Mouse (Mus musculus): ENCODE data around the gene Ndufa9. TPM values are rescaled to one million over a fixed set of nuclear protein-coding genes. Genes with fewer than 3 reads are reported as not detected.

Gene Ndufa9
- total and polyA plus RNA-seq, 3 experiments: 156 to 176 TPM; not detected in 1

DNA sequence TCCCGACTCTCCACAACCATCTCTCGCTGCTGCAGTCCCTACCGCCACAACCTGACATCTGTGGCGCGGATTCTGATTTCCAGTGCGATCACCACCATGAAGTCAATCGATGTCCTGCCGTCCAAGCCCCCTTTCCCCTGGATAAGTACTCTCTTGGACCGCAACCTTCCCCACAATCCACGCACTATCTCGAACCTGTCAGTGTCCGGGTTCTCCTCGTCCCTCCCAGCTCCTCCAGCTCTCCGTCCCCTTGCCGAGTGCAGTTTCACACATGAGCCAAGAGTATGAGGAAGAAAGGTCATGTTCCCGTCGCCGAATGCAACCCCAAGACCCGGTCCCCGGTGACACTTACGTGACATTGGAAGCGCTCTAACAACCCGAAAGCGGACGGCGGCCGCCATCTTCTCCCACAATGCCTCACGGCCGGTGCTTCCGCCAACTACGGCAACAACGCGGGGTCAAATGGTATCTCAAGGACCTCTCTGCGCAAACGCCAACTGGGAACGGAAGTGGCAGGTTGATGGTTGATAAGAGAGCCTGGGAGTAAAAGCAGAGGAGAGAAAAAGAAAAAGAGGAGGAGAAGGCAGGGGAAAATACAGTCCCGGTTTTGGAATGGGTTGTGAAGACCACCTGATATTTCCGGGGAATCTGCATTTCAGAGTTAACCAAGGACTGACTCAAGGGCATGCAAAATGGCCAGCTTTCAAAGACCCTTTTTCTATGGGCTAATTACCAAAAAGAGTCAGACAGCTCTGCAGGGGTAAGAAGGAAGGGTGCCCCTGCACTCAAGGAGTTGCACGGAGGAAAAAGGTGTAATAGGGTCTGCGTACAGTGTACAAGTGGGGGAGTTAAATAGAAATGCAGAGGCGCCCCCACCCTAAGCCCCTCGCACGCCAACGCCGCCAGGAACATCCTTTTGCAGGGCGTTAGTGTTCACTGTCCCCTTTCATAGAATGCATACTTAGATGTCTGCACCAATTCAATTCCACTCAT, at the start of gene Ndufa9 (continued):
- peak; percentile 58; the same call in 1 of the 2 replicates for TF ChIP-seq JUND (IDR thresholded peaks at IDR 0.05; ENCODE audit: low read depth, low read length)
- TF ChIP-seq SIN3A (IDR thresholded peaks at IDR 0.05; ENCODE audit: low read length): peak; percentile 96
- TF ChIP-seq CHD2 (IDR thresholded peaks at IDR 0.05; ENCODE audit: low read length): peak; percentile 20; the same call in 1 of the 2 replicates
- TF ChIP-seq NELFE (IDR thresholded peaks at IDR 0.05; ENCODE audit: low read depth, low read length): peak; percentile 78
- TF ChIP-seq CTCF (IDR thresholded peaks at IDR 0.05 in 2 of 3, conservative IDR thresholded peaks at IDR 0.05 in 1 of 3; ENCODE audit: control insufficient read depth in 1 of 3, insufficient read depth in 1 of 3, low read depth in 2 of 3, low read length in 3 of 3, poor library complexity in 1 of 3, severe bottlenecking in 1 of 3): no peak
- peak; percentile 87 for TF ChIP-seq KAT2A (conservative IDR thresholded peaks at IDR 0.05; ENCODE audit: low read depth, low read length)

DNA sequence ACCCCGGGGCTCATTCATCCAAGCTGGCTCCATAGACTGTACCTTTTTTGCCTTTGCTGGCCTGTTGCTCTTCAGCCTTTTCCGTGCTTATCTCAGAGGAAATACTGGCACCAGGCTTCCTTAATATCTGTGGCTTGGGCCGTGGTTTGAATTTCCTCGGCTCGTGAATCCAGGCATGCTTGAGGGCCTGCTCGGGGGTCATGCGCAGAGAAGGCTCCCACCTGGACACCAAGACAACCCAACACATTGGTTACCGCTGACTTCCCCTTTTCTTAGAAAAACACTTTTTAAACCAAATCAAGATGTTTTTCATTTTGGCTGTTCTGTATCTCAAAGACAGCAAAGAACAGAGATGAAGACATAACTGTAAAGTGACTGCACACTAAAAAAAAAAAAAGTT, 28.2 kb upstream of the Ndufa9 start:
- TF ChIP-seq E2F4 (IDR thresholded peaks at IDR 0.05; ENCODE audit: borderline replicate concordance, low read depth, low read length) (no peak), TCF12 (IDR thresholded peaks at IDR 0.05; ENCODE audit: low read depth, low read length) (no peak), TAL1 (IDR thresholded peaks at IDR 0.05; ENCODE audit: low read length) (no peak), MYB (IDR thresholded peaks at IDR 0.05; ENCODE audit: low read depth, low read length) (no peak)

DNA sequence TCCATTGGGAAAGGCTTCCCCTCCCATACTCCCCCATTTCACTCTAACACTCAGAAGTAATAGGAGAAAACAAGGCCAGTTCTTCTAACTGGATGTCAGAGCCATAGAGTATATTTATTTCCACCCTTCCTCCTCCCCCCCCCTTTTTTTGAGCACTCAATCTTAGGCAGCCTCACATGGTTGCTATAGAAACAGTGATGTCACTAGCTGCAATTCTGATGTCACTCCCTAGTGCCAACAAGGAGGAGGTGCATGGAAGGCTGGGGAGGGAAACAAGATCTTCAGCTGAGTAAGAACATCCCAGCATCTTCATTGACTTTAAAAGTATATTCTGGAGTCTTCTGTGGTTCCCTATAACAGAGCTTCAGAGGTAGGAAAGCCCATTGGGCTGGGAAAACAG, 3.9 kb upstream of the Ndufa9 start, which contains the start of gene Akap3:
Gene Akap3 (plus strand): TSS at position 218 of the 400 bp plus-strand sequence.
- Histone ChIP-seq H3K4me1 (ENCODE audit: control insufficient read depth in 1 of 2, insufficient read depth in 2 of 2, low read length in 2 of 2) (peaks cover 2 to 9% of the 10 kb centered on the region in 2 experiments; a peak in 2 of 4 replicates), H3K27me3 (ENCODE audit: control insufficient read depth in 1 of 2, insufficient read depth in 2 of 2, low read length in 2 of 2) (0 out of 4 replicates have a peak, but pooled peaks cover 0 to 2% of the 10 kb centered on the region in 2 experiments), H3K4me3 (ENCODE audit: control insufficient read depth in 1 of 2, insufficient read depth in 1 of 2, low read depth in 2 of 2, low read length in 2 of 2) (no peak within 1 kb of the TSS), H3K9me3 (replicated peaks; ENCODE audit: insufficient read depth, low read length) (no peaks in the 10 kb centered on the region), H3K79me2 (ENCODE audit: control insufficient read depth, insufficient read depth, low read length, poor library complexity) (peaks cover 9% of the 10 kb centered on the region), H3K9ac (ENCODE audit: control insufficient read depth, low read depth, low read length, poor library complexity, severe bottlenecking) (no peak within 1 kb of the TSS), H3K36me3 (ENCODE audit: control insufficient read depth in 1 of 2, insufficient read depth in 2 of 2, low read length in 2 of 2) (peaks cover 0 to 9% of the 10 kb centered on the region in 2 experiments; a peak in 2 of 4 replicates), H3K27ac (ENCODE audit: control insufficient read depth, low read depth, low read length) (no peak within 1 kb of the TSS)
- DNase-seq (ENCODE audit: low read depth, low spot score): no peak
- no peak for TF ChIP-seq JUND (IDR thresholded peaks at IDR 0.05; ENCODE audit: low read depth, low read length)
- TF ChIP-seq NELFE (IDR thresholded peaks at IDR 0.05; ENCODE audit: low read depth, low read length): no peak
- no peak for TF ChIP-seq MAFK (IDR thresholded peaks at IDR 0.05; ENCODE audit: borderline replicate concordance, low read depth, low read length)
- no peak for TF ChIP-seq RCOR1 (IDR thresholded peaks at IDR 0.05; ENCODE audit: low read depth, low read length)
- no peak for TF ChIP-seq GABPA (IDR thresholded peaks at IDR 0.05; ENCODE audit: low read depth, low read length)
- TF ChIP-seq MYC (IDR thresholded peaks at IDR 0.05; ENCODE audit: low read depth, low read length): no peak
- no peak for TF ChIP-seq E2F4 (IDR thresholded peaks at IDR 0.05; ENCODE audit: borderline replicate concordance, low read depth, low read length)
- TF ChIP-seq MXI1 (IDR thresholded peaks at IDR 0.05; ENCODE audit: low read depth, low read length): no peak
- no peak for TF ChIP-seq NRF1 (IDR thresholded peaks at IDR 0.05; ENCODE audit: insufficient read depth, low read depth, low read length, poor library complexity, severe bottlenecking)
- TF ChIP-seq CHD2 (IDR thresholded peaks at IDR 0.05; ENCODE audit: low read length): no peak
- TF ChIP-seq CHD1 (IDR thresholded peaks at IDR 0.05; ENCODE audit: low read depth, low read length): no peak
- TF ChIP-seq SIN3A (IDR thresholded peaks at IDR 0.05; ENCODE audit: low read length): no peak
- no peak for TF ChIP-seq USF1 (IDR thresholded peaks at IDR 0.05; ENCODE audit: low read depth, low read length)
- TF ChIP-seq POLR2AphosphoS2 (IDR thresholded peaks at IDR 0.05; ENCODE audit: low read length): no peak
- TF ChIP-seq ELF1 (IDR thresholded peaks at IDR 0.05; ENCODE audit: low read depth, low read length): no peak
- no peak for TF ChIP-seq GATA1 (IDR thresholded peaks at IDR 0.05; ENCODE audit: low read depth, low read length)
- no peak for TF ChIP-seq HCFC1 (IDR thresholded peaks at IDR 0.05; ENCODE audit: low read depth, low read length)
- TF ChIP-seq MYB (IDR thresholded peaks at IDR 0.05; ENCODE audit: low read depth, low read length): no peak
- TF ChIP-seq POLR2A (IDR thresholded peaks at IDR 0.05; ENCODE audit: control insufficient read depth in 1 of 2, insufficient read depth in 1 of 2, low read depth in 1 of 2, low read length in 2 of 2, poor library complexity in 1 of 2): no peak

More for the DNA sequence above, 28.2 kb upstream of the Ndufa9 start:
- Histone ChIP-seq H3K9me3 (replicated peaks; ENCODE audit: insufficient read depth, low read length) (no peaks in the 10 kb centered on the region), H3K27ac (ENCODE audit: control insufficient read depth, low read depth, low read length) (no peak overlapping the region), H3K4me1 (ENCODE audit: control insufficient read depth in 1 of 2, insufficient read depth in 2 of 2, low read length in 2 of 2) (no peaks in the 10 kb centered on the region), H3K79me2 (ENCODE audit: control insufficient read depth, insufficient read depth, low read length, poor library complexity) (no peaks in the 10 kb centered on the region), H3K9ac (ENCODE audit: control insufficient read depth, low read depth, low read length, poor library complexity, severe bottlenecking) (no peak overlapping the region), H3K4me3 (ENCODE audit: control insufficient read depth in 1 of 2, insufficient read depth in 1 of 2, low read depth in 2 of 2, low read length in 2 of 2) (no peak overlapping the region), H3K27me3 (ENCODE audit: control insufficient read depth in 1 of 2, insufficient read depth in 2 of 2, low read length in 2 of 2) (no peaks in the 10 kb centered on the region), H3K36me3 (ENCODE audit: control insufficient read depth in 1 of 2, insufficient read depth in 2 of 2, low read length in 2 of 2) (no peaks in the 10 kb centered on the region)
- DNase-seq (ENCODE audit: low read depth, low spot score): no peak

All from MEL (cell line).